Mouse (Mus musculus) lung, postnatal 0 days (tissue): ENCODE measurements at regions not wholly inside any gene's neighbourhood (a gene's known extent, or its start where the extent isn't known, plus 50 kb on each side); places are given as distances from the start of the nearest gene placed in this dataset.

Experiments
- CTCF ChIP-seq: IDR thresholded peaks from 2 replicates; pipeline ENCODE4 v1.5.1; 2016; ENCODE audit warnings: antibody characterized with exemption, mild to moderate bottlenecking
- EP300 ChIP-seq: IDR thresholded peaks from 2 replicates; pipeline ENCODE4 v1.6.1; 2016; ENCODE audit warnings: antibody characterized with exemption, mild to moderate bottlenecking, control low read depth

DNA sequence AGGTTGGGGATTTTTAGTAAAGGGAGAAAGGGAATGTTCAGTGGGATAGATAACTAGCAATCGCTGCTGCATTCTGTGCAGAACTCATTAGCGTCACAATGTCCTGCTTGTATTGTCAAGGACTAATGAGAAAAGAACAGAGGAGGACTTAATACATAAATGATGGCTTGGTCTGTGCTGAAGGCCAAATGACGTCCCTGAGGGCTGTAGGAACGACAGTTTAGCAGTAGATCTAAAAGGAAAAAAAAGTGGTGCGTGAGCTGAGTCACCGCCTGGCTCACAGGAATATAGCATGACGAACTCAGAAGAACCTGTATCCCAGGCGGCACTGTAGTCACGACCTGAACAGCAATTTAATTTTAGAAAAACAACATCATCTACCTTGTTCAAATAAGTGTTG is 81.3 kb upstream of the Enox2 start:
- TF ChIP-seq CTCF = no peak
- no peak for TF ChIP-seq EP300
